Mouse (Mus musculus): Measurements from ENCODE around the gene Samd4.

DNA sequence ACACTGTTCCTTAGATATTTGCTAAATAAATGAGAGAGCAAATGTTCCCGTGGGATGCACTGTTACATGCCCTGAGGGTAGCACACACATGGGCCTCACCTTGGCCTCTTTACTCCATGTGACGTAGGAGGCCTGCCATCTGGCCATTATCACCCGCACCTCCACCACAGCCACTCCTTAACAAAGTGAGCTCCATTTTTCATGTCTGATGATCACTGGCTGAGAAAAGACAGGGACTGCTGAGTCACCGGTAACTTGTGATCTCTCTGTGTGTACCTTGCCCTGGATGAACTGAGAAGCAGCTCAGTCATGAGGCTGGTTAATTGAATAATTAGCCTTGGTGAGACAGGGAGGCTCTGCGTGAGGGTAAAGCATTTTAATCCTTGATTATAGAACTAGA is 254.0 kb downstream of the Samd4 start:
- no peak for TF ChIP-seq CTCF (IDR thresholded peaks at IDR 0.05; ENCODE audit: low read depth)
- no peak for TF ChIP-seq EP300 (IDR thresholded peaks at IDR 0.05; ENCODE audit: low read depth)
